9 mouse cellular contexts compared by ENCODE assay signal in genomic region chr3:89318971-89319590, GRCm38 (mm10). TPM values are rescaled to one million over a fixed set of nuclear protein-coding genes. Genes with fewer than 3 reads are reported as not detected.
A peak's percentile ranks its signal among the peaks of the same experiment; 100 is the strongest.
DNase-seq lines count a peak whose midpoint lies in the region; ATAC-seq and TF ChIP-seq lines count a peak whose summit lies in the region.
"Had no signal": no experiment of that assay in that cellular context is flagged by ENCODE, and none has a peak within 500 bp of the region (broad histone marks: within the 10 kb centered on the region; RNA-seq: fewer than 3 reads in every experiment).

No protein-coding gene starts in this region.

- ATAC-seq in heart, postnatal 0 days (ENCODE audit: insufficient read depth, low read depth) = no peak
- no peak for ATAC-seq in liver, embryonic 16.5 days (ENCODE audit: low read depth)

- peak overlapping the region; percentile 91 for H3K4me2 ChIP-seq in heart, postnatal 0 days (ENCODE audit: low read depth, low read length)
- peak overlapping the region; percentile 44 for H3K4me2 ChIP-seq in liver, embryonic 16.5 days (ENCODE audit: low read depth, low read length)

- no peaks in the 10 kb centered on the region for H3K36me3 ChIP-seq in heart, postnatal 0 days (replicated peaks; ENCODE audit: control insufficient read depth, insufficient read depth, low read length)
- H3K36me3 ChIP-seq in liver, embryonic 16.5 days (ENCODE audit: control insufficient read depth, insufficient read depth) = no peaks in the 10 kb centered on the region

- peaks cover 80% of the 10 kb centered on the region for H3K27me3 ChIP-seq in heart, postnatal 0 days (ENCODE audit: control insufficient read depth, insufficient read depth, low read length)
- peaks cover 80% of the 10 kb centered on the region for H3K27me3 ChIP-seq in liver, embryonic 16.5 days (ENCODE audit: control insufficient read depth, insufficient read depth, low read depth, low read length)

- H3K4me3 ChIP-seq in heart, postnatal 0 days (ENCODE audit: low read depth, low read length) = peak overlapping the region; percentile 58
- no peak overlapping the region for H3K4me3 ChIP-seq in liver, embryonic 16.5 days (ENCODE audit: low read depth, low read length)
- H3K4me3 ChIP-seq: erythroblast, embryonic 14.5 days had no signal

- H3K9me3 ChIP-seq in heart, postnatal 0 days (replicated peaks; ENCODE audit: control insufficient read depth, low read length) = no peaks in the 10 kb centered on the region
- no peaks in the 10 kb centered on the region for H3K9me3 ChIP-seq in liver, embryonic 16.5 days (replicated peaks; ENCODE audit: control insufficient read depth, low read length)

- H3K4me1 ChIP-seq in heart, postnatal 0 days (ENCODE audit: control insufficient read depth, insufficient read depth) = peaks cover 50% of the 10 kb centered on the region
- peaks cover 37% of the 10 kb centered on the region for H3K4me1 ChIP-seq in liver, embryonic 16.5 days (ENCODE audit: control insufficient read depth, low read depth, low read length)

- peak; percentile 46 to 49 for DNase-seq in cerebellum, postnatal 10 days
- no peak for DNase-seq in cerebellum, adult 11 months
- peak; percentile 36 for DNase-seq in 3134 (ENCODE audit: extremely low read depth, insufficient read length, low spot score)
- DNase-seq in heart, postnatal 0 days (ENCODE audit: low spot score) = no peak
- DNase-seq in frontal cortex, postnatal 36 days (ENCODE audit: low spot score in 2 of 2) = no peak
- no peak for DNase-seq in right cerebral cortex, postnatal 14 days
- DNase-seq in thymus, postnatal 25 days = no peak

- TF ChIP-seq CTCF in heart, postnatal 0 days (IDR thresholded peaks at IDR 0.05; ENCODE audit: low read depth) = no peak

- no peak overlapping the region for H3K27ac ChIP-seq in heart, postnatal 0 days (ENCODE audit: low read depth)
- H3K27ac ChIP-seq in liver, embryonic 16.5 days (ENCODE audit: low read length) = no peak overlapping the region

- no peak for TF ChIP-seq EP300 in heart, postnatal 0 days (IDR thresholded peaks at IDR 0.05; ENCODE audit: low read depth)

- no peak overlapping the region for H3K9ac ChIP-seq in heart, postnatal 0 days (replicated peaks; ENCODE audit: low read depth, low read length)
- H3K9ac ChIP-seq in liver, embryonic 16.5 days (ENCODE audit: low read depth, low read length) = no peak overlapping the region

- WGBS in heart, postnatal 0 days = 16% methylated on average over 21 of the region's 21 CpGs
- WGBS in liver, embryonic 16.5 days (ENCODE audit: insufficient replicate concordance) = 12% methylated on average over 21 of the region's 21 CpGs

RNA-seq across cellular contexts. Expression of gene Efna3, which starts 3.7 kb away (rescaled TPM):
- total RNA-seq in heart, postnatal 0 days (2014; rRNA removed; ENCODE audit: low replicate concordance) = not detected in 2 replicates
- polyA plus RNA-seq in heart, postnatal 0 days (2015; fragmentation: Nextera tagmentation; extraction: Ambion mirVana) = 0.12 and 0.44 TPM in 2 replicates
- 0.63 and 0.94 TPM in 2 replicates for polyA plus RNA-seq in liver, embryonic 16.5 days (2015; fragmentation: Nextera tagmentation; extraction: Ambion mirVana)
- polyA plus RNA-seq: erythroblast, embryonic 14.5 days had no signal

RNA-seq across cellular contexts. Expression of gene Efna4, which starts 18.7 kb away (rescaled TPM):
- 2.7 and 7.2 TPM in 2 replicates for total RNA-seq in heart, postnatal 0 days (2014; rRNA removed; ENCODE audit: low replicate concordance)
- polyA plus RNA-seq in heart, postnatal 0 days (2015; fragmentation: Nextera tagmentation; extraction: Ambion mirVana) = 2.6 and 3.5 TPM in 2 replicates
- 0.51 and 0.60 TPM in 2 replicates for polyA plus RNA-seq in liver, embryonic 16.5 days (2015; fragmentation: Nextera tagmentation; extraction: Ambion mirVana)
- polyA plus RNA-seq: erythroblast, embryonic 14.5 days had no signal

RNA-seq across cellular contexts. Expression of gene Adam15, which starts 30.7 kb away (rescaled TPM):
- total RNA-seq in heart, postnatal 0 days (2014; rRNA removed; ENCODE audit: low replicate concordance) = 99.0 and 115 TPM in 2 replicates
- 72.3 and 82.2 TPM in 2 replicates for polyA plus RNA-seq in heart, postnatal 0 days (2015; fragmentation: Nextera tagmentation; extraction: Ambion mirVana)
- 9.0 and 11.2 TPM in 2 replicates for polyA plus RNA-seq in liver, embryonic 16.5 days (2015; fragmentation: Nextera tagmentation; extraction: Ambion mirVana)

RNA-seq across cellular contexts. Expression of gene Efna1, which starts 38.1 kb away (rescaled TPM):
- 43.1 and 46.2 TPM in 2 replicates for total RNA-seq in heart, postnatal 0 days (2014; rRNA removed; ENCODE audit: low replicate concordance)
- polyA plus RNA-seq in heart, postnatal 0 days (2015; fragmentation: Nextera tagmentation; extraction: Ambion mirVana) = 37.2 and 38.4 TPM in 2 replicates
- 8.1 and 12.7 TPM in 2 replicates for polyA plus RNA-seq in liver, embryonic 16.5 days (2015; fragmentation: Nextera tagmentation; extraction: Ambion mirVana)

RNA-seq across cellular contexts. Expression of gene Dcst2, which starts 42.7 kb away (rescaled TPM):
- total RNA-seq in heart, postnatal 0 days (2014; rRNA removed; ENCODE audit: low replicate concordance) = 0.39 TPM in 1 of 2 replicates, not detected in the other
- 0.07 TPM in 1 of 2 replicates, not detected in the other for polyA plus RNA-seq in heart, postnatal 0 days (2015; fragmentation: Nextera tagmentation; extraction: Ambion mirVana)
- 0.05 TPM in 1 of 2 replicates, not detected in the other for polyA plus RNA-seq in liver, embryonic 16.5 days (2015; fragmentation: Nextera tagmentation; extraction: Ambion mirVana)
- polyA plus RNA-seq: erythroblast, embryonic 14.5 days had no signal

Comparison
In these comparisons a context has a peak if more than half of its experiments do, and no peak if none do; other contexts are left out.
1. DNase-seq: peak in cerebellum, postnatal 10 days (2 of 2) and 3134 (single experiment); none in cerebellum, adult 11 months (single experiment), heart, postnatal 0 days (single experiment), frontal cortex, postnatal 36 days (0 of 2), right cerebral cortex, postnatal 14 days (single experiment) and thymus, postnatal 25 days (single experiment).